Mouse (Mus musculus): ENCODE measurements around the gene Msrb3.

The Msrb3 gene

GRCm38 (mm10) chr10:120898785-120899762 is at the start of gene Msrb3:
Gene Msrb3, minus strand, starts transcription at chr10:120899101.
- peak; percentile 86 to 88 for DNase-seq

GRCm38 (mm10) chr10:120948461-120948860 is 49.6 kb upstream of the Msrb3 start:
- no peak for DNase-seq

GRCm38 (mm10) chr10:120947842-120948241 is 48.9 kb upstream of the Msrb3 start:
- no peak for DNase-seq

GRCm38 (mm10) chr10:120946847-120947246 is 47.9 kb upstream of the Msrb3 start:
- DNase-seq = no peak

GRCm38 (mm10) chr10:120938904-120939208 is 40.0 kb upstream of the Msrb3 start:
- no peak for DNase-seq

DNA sequence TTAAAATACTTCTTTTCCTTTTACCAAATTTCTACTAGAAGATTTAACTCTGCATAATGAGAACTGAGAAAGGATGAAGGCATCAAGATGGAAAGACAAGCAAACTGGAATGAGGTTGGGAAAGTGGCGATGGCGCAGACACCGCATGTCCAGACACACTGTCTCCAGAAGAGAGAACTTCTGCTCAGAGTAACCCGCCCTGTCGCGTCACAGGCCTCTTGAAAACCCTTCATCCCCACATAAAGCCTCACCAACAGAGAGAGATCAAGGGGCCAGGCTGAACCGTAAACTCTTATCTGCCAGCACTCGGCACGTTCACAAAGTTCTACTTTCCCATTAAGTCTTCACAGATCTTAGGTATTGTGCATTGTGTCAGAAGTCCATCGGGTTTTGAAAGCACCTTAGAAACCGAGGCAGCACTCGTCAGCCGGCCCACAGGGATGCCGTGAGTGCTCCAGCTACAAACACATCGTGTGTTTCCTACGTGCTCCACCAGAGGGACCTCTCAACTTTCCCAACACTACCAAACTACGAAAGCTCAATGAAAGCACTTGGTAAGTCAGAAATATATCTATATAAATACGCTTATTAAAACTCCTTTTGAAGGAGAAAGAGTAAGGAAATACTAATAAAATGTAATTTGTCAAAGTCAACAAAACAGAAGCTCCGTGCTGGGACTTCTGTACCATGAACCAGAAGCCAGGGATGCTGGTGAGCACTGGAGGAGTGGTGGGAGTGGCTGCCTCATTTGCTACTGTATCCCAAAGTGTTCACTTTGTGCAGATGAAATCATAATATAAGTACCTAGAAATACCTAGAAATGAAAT is 39.4 kb upstream of the Msrb3 start:
- DNase-seq = peak; percentile 52 to 74

- no peak for DNase-seq
Measured at GRCm38 (mm10) chr10:120929536-120929935, 30.6 kb upstream of the Msrb3 start.

GRCm38 (mm10) chr10:120928183-120928582 is 29.3 kb upstream of the Msrb3 start:
- DNase-seq = peak; percentile 8 to 17

DNA sequence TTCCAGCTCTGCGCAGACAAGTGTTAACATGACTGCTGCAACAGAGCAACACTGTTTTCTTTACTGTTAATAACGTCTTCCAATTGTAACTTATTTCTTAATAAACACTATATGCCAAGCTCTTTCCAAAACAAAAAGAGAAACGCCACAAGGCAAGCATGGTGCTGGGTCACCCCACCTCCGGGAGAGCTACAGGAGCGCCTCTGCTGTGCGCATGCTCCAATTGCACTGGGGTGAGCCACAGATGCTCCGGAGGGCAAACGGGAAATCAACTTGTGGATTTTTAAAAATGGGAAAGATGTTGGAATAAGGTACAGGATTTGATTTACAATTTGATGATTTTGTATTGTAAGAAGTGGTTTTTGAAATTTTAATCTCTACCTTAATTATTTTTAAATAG is 27.3 kb upstream of the Msrb3 start:
- DNase-seq = no peak

GRCm38 (mm10) chr10:120921501-120921900 is 22.6 kb upstream of the Msrb3 start:
- DNase-seq = no peak

- DNase-seq = no peak
Measured at GRCm38 (mm10) chr10:120920604-120921003, 21.7 kb upstream of the Msrb3 start.

- peak in 1 of 2 experiments; percentile 17 for DNase-seq
Measured at GRCm38 (mm10) chr10:120916250-120916649, 17.3 kb upstream of the Msrb3 start.

DNA sequence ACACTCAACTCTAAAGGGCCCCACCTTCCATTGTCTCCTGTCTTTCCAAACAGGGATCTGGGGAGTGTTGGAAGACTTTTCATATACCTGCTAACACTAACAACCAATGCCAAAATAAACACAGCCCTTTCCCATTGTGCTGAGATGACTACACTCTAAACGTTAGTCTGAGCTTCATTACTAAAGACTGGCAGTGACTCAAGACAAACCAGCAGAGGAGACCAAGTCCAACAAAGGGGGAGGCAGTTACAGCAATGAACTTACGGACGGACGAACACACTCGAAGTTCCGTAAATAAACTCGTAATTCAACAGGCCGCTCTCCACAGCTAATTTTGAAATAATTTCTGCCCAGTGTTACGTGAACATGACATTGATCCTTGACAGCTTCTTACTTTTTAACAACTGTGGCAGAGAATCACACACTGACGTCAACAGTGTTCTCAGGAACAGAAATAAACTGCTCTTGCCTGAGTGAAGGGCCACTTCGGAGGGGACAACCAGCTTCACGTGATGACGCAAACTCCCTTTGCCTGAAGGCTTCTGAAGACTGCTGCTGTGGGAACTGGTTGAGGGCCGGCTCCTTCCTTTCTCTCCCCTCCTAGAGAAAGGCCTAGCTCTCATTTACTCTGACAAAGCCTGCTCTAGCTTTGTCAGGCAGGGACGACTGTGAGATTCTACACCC is 16.2 kb upstream of the Msrb3 start:
- DNase-seq = no peak

GRCm38 (mm10) chr10:120914286-120914685 is 15.4 kb upstream of the Msrb3 start:
- no peak for DNase-seq

DNA sequence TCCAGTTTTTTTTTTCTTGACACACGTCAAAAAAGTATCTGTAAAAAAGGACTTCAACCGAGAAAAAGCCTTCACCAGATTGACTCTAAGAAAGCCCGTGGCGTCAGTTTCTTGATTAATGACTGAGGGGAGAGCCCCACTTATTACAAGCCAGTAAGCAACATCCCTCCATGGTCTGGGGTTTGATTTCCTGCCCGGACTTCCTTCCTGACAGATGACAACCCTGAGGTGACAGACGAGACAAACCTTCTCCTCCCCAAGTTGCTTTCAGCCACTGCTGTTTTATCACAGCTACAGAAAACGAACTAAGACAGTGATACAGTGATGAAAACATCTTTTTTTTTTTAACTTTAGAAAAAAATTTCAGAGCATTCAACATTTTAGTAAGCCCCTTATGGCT is 14.9 kb upstream of the Msrb3 start:
- no peak for DNase-seq

DNA sequence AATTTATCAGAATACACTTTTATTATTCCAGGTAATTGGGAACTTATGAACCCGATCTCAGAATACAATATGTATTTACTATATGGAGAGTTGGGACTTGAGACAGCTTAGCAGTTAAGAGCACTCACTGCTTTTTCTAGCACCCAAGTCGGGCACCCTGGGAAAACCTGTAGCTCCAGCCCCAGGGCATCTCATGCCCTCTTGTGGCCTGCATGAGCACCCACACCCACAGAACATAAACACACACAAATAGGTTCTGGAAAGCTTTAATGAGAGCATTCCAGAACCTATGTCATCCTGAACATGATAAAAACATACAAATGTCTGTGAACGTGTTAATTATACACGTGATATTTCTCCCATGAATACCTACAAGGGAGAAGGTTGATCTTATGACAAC is 13.1 kb upstream of the Msrb3 start:
- DNase-seq = no peak

- DNase-seq = no peak
Measured at GRCm38 (mm10) chr10:120908776-120909574, 10.1 kb upstream of the Msrb3 start.

GRCm38 (mm10) chr10:120904676-120905075 is 5.8 kb upstream of the Msrb3 start:
- no peak for DNase-seq

- DNase-seq = no peak
Measured at GRCm38 (mm10) chr10:120903843-120904468, 5.1 kb upstream of the Msrb3 start.

DNA sequence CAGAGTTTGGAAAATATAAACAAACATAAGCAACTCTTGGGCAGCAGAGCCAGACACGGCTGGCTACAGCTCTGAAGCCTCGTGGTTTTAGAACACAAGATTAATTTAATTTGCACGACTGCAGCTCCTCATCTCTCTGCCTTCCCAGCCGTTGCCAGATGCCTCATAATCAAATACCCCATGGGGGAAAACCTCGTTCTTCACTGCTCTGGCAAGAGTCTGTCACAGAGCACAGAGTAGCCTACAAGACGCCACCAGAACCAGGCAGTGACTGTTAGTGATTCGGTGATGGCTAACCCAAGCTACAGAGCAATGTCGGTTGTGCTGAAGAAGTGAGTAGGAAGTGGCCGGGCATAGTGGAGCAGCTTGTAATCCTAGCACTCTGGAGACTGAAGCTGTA is 2.8 kb upstream of the Msrb3 start:
- no peak for DNase-seq

DNA sequence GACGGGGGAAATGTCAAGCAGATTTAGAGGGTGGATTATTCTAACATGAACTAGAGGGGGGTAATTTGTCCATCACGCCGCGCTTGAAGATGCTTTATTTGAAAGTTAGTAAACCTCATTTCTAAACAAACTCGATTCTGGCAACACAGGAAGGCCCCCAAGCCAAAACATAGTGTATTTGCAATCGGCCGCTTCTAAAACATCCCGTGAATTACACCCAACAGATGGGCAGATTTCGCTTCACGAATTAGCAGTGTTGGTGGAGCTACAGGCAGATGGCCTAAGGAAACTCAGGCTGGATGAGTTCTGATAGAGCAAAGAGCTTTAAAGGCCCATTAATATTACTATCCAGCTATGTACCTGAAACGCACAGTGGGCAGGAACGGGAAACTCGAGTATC is 1.2 kb upstream of the Msrb3 start:
- no peak for DNase-seq

- peak in 1 of 2 experiments; percentile 30 for DNase-seq
Measured at GRCm38 (mm10) chr10:120898357-120898756, 544 bp downstream of the Msrb3 start.
